Mouse (Mus musculus): ENCODE measurements around the gene Rb1.

The Rb1 gene

DNA sequence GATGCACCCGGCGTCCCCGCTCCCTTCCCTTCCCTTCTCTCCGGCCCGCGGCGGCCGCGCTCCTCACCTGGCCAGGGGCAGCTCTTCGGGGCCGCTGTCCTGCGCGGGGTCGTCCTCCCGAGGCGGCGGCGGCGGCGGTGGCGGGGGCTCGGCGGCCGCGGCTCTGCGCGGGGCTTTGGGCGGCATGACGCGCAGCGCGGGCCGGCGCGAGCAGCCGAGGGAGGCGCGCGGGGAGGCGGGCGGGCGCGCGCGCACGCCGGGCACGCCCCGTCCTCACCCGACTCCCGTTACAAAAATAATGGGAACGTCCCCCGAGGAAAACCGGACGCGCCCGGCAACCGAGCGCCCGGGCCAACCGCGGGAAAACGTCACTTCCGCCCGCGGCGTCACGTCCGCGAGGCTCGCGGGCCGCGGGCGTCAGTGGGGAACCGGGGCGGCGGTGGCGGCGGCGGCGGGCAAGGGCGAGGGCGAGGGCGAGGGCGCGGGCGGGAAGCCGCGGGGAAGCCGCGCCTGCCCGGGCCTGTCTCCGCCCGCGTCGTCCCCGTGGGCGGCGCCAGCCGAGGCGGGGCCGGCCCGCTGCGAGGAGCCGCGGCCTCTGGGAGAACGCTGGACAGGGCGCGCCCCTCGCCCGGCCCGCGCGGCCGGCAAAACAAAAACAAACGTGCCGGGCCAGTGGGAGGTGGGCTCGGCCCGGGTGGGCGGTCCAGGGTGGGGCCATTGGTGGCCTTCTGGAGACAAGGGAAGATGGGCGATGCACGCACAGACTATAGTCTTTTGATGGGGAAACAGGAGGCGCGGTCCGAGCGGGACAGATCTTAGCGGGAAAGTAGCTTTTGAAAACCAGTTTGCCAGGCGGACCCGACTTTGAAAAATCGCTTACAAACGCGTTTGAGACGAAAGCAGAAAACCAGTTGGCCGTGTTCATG, at the start of gene Rb1:
TSS of gene Rb1 (minus strand) at position 367 of the 926 bp plus-strand sequence.
- DNase-seq (ENCODE audit: low spot score) = peak; percentile 81

DNA sequence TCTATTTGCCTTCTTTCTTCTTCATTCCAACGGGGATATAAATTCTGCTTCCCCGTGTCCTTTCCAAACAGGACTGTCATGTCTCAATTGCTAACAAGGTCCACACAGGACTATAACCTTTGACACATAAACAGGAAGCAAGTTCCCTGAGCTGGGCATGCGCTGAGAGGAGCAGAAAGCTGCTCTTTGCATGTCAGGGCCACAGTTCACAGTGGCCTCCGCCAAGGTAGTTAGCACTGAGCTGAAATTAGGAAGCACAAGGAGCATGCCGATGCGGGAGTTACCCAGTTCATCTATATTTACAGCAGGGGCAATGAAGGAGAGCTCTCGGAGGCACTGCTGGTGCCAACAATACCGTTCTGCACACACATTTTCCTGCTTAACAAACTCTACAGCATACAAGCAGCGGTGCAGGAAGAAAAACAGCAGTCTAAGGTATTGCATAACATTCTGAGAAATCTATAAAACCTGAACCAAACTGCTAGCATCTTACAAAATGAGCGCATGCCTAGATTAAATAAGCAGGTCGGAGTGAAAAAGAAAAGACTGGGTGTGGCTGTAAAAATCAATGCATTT, 48.8 kb upstream of the Rb1 start:
- no peak for DNase-seq (ENCODE audit: low spot score)

DNA sequence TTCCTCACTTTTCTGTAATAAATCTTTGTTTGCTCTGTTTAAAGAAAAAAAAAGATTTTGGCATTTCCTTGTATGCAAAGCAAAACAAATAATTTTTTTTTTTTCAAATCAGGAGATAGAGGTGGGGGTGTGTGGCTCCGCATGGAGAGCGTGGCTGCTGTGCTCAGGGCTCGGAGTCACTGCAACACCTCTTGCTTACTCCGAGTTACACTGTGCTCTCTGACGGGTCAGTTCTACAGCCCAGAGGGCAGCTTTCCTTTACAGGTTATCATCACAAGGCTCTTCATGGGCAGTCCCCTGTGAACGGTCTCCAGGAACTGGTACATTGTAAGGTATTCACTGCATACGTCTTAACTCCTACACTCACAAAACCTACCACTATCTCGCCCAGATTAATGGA, 48.0 kb upstream of the Rb1 start:
- no peak for DNase-seq (ENCODE audit: low spot score)

DNA sequence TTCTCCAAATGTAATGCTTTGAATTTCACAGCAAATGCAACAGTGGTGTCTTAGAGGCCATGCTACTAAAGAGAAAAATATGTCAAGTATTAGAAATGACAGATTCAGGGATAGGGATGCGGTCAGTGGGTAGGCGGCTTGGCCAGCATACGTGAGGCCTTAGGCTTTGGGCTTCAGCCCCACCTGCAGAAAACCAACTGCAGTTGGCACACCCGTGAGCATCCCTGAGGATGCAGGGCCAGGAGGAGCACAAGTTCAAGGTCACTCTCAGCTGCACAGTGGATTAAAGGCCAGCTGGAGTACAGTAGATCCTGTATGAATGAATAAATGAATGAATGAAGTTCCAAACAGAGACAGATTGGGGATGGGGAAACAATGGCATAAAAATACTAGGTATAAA, 47.4 kb upstream of the Rb1 start:
- no peak for DNase-seq (ENCODE audit: low spot score)

DNA sequence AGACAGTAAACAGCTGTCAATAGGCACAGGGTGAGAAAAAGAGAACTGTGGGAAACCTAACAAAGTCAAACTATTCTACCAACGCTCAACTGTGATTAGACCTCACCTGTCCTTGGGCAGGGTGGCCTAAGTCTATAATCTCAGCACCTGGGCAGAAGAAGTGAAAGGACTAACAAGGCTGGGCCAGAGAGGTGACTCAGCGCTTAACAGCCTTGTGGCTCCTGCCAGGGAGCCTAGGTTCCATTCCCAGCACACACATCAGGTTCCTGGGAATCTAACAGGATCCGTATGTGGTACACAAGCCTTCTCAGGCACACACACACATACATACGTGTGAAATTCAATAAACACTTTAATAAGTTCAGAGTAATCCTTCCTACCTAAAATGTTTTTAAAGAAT, 46.0 kb upstream of the Rb1 start:
- no peak for DNase-seq (ENCODE audit: low spot score)

DNA sequence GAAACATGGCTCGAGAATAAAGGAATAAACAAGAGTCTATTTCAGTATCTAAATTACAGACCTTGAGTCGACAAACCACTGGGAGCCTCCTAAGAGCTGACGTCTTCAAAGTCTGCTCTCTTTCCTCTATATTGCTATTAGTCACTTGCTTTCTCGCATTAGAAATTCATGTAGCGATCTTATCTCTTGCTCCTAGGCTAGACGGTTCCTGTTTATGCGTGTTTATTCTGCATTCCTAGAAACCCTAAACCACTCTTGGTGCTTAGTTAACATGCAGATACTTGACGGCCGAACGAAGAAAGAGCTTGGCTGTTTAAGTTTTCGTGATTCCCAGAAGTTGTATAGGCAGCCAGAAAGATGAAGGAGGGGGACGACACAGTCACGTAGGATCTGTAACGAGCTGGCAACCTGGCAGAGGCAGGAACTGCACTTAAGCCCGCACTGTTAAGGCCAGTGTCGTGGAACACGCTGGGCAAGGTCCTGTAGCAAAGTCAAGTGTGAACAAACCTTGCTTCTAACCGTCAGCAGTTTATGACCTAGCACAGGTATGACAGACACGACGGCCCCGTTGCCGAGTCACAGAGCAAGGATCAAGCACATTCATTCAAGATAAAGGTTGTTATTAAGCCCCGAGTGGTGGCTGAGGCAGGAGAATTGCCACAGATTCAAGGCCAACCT, 45.2 kb upstream of the Rb1 start:
- no peak for DNase-seq (ENCODE audit: low spot score)

DNA sequence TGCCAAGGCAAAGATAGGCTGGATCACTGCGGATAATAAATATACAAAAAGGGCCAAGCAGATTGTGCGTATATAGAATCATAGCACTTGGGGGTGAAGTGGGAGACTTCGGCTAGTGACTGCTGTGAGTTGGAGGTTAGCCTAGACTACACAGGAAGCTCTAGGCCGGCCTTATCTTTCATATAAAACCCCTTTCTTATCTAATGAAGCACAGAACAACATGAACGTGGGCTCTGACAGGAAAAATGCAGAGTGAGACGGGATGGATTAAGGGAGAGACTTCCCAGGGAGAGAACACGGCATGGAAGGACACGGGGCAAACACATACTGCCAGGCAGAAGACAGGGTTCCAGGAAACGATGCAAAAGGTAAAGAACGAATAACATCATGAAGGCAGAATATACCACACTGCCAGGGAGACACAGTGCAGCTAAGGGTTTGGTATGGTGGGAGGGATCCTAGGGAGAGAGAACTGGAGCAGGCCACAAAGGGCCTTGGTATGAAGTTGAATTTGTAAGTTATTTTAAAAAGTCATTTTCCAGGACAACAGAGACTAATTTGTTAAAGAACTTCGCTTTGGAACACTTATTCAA, 44.6 kb upstream of the Rb1 start:
- no peak for DNase-seq (ENCODE audit: low spot score)

DNA sequence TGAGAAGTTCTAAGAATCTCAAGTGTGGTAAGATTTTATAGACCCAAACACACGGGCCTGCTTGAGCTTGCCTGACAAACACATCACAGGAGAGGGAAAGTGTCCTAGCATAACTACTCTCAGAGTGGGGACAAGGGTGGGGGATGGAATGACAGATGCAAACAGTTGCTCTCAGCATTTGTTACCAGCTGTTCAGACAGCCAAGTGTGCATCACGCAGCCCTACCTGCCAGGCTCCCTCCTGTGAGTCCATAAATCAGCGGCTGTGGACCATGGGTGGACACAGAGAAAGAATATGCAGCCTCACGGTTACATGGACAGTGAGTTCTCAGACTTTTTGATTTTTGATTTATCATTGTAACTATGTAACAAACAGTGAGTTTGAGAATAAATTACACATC, 44.0 kb upstream of the Rb1 start:
- no peak for DNase-seq (ENCODE audit: low spot score)

DNA sequence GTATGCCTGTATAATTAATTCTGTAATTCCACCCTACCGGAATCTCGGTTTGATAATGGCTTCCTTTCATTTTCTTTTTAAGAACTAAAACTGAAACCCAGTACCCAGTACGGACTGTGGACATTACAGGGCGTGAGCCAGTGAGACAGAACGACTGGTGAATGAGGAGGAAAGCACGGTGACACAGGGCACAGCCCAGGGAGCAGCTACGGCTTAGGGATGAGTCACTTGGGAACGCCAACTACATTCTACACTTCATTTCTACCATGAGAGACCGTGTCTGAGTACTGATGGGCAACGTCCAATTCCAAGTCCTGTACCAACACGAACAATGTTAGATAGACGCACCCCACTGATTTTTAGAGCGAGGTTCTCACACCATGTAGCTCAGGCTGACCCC, 43.3 kb upstream of the Rb1 start:
- no peak for DNase-seq (ENCODE audit: low spot score)

DNA sequence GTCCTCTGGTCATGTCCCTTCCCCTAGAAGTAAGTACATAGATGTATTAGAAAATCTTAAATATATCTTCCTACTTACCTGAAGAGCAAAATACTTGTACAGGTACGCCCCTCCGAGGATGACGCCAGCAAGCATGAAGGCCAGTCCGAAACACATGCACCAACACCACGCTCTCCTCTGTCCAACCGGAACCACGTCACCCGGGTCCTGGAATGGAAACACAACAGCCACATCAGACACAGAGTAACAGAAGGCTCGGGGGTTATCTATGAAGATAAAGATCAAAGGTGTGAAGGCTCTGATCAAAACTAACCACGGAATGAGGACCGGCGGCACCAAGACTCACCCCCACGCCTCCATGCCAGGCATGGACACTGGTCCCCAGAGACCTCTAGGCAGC, 42.6 kb upstream of the Rb1 start:
- no peak for DNase-seq (ENCODE audit: low spot score)

DNA sequence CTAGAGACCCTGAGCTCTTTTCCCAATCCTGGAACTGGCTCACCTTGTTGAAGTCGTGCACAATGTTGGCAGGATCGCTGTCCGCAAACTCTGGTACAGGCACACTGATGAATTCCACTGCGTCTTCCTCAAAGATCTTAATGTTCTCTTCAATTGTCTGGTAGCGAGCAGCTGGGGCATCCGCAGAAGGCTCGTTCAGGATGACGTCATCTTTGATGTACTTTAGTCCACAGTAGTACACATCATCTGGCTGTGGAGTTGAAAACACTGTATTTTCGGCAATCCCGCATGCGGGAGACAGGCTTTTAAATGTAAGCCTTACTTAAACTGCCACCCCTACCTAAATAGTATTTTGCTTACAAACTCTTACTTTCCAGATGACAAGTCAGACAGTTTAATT, 40.7 kb upstream of the Rb1 start:
- no peak for DNase-seq (ENCODE audit: low spot score)

DNA sequence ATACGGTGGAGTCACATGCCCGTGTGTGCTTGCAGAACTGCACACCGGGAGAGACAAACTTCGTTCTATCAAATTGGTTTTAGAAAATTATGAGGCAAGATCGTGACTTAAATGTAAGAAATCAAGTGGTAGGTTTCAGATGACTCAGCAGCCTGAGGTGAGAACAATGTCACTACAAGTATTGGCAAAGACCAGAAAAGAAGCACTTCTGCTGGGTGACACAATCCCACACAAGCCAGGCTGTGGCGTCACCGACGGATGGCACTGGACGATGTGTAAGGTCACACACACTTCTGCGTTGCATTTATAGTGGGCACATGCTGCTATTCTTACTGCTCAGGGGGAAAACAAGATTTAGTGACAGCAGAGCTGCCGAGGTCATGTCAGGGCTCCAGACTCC, 38.2 kb upstream of the Rb1 start:
- DNase-seq (ENCODE audit: low spot score) = no peak

DNA sequence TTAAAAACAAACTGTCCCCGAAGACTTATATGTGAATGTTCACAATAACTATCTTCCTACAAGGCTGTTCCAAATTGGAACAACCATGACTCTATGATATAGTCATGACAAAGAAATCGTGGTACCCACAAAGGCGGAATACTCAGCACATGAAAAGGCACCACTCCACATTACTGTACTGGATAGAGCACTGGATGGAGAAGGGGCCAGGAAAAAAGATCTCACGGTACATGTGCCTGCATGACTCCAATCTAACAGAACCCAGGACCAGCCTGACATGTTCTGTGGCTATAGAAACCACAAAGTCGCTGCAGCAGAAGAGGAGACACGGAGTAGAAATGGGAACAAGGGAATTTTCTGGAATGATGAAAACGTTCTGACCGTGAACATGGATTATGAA, 29.1 kb upstream of the Rb1 start:
- DNase-seq (ENCODE audit: low spot score) = no peak

DNA sequence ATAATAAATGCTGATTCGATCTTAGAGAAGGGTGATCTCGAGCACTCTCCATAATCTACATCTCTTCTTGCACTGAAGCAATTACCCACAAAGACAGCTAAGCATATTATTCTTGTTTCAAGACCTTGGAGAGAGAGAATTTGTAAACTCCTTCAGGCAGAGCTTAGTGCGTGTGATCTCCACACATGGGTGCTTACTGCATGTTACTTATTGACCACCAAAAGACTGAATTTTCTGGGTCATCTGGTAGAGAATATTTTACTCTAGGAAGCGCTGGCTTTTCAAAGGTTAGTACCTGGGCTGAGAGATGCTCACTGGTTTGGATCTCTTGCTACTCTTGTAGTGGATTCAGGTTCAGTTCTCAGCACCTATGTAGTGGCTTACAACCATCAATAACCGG, 25.5 kb upstream of the Rb1 start:
- no peak for DNase-seq (ENCODE audit: low spot score)

DNA sequence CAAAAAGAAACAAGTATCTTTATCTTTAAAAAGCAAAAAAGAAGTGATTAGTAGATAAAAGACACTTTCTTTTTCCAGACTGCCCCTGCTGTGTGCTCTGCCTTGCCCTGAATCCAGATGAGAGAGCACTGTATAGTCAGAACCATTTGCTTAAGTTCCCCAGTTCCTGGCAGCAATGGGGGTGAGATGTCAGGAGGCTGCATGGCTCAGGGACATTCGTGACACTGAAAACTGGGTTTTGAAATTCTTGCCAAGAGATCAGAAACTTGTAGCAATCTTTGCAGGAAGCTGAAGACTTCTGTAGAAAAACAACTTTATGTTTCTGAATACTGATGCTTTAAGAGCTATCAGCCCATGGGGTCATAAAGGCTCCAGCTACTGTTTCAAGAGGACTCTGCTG, 24.4 kb upstream of the Rb1 start:
- DNase-seq (ENCODE audit: low spot score) = no peak

DNA sequence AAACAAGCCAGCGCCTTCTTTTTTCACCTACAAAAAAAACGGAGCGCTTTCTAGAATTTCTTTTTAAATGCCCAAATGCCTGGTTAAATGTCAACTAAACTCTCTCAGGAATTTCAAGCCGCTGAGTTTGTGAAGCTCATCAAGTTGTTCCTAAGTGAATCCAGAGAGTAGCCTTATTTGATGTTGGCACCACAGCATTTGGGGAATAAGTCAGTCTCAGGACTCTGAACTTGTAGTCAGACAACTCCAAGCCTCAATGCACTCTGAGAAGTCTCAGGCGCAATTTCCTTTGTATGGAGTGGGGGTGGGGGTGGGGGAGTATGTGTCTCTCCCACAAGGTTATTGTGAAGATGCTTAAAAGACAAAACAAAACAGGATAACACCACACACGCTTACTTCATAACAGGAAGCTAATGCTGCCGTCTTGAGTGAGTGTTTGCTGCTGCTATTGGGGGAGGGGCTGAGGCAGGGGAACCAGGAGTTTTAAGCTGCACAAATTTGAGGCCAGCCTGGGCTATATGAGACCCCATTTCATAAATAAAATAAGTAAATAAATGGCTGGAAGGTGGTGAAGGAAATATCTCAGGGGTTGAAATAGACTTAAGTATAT, 23.5 kb upstream of the Rb1 start:
- no peak for DNase-seq (ENCODE audit: low spot score)

DNA sequence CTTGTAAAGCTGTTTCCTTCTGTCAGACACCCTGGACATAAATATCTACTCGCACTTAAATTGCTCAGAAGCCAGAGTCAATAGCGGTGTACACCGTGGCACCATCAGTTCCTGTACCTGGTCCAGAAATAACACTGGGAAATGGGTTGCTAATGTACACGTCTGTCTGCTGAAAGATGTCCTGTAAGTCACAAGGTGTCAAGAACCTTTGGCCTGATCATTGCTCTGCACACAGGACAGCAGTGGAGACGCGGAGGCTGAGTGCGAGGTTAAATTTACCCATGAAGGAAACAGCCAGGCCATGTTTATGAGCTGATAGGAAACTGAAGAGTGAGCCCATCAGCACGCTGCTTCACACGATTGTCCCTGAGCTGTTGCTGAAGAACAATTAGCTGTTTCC, 21.7 kb upstream of the Rb1 start:
- no peak for DNase-seq (ENCODE audit: low spot score)

DNA sequence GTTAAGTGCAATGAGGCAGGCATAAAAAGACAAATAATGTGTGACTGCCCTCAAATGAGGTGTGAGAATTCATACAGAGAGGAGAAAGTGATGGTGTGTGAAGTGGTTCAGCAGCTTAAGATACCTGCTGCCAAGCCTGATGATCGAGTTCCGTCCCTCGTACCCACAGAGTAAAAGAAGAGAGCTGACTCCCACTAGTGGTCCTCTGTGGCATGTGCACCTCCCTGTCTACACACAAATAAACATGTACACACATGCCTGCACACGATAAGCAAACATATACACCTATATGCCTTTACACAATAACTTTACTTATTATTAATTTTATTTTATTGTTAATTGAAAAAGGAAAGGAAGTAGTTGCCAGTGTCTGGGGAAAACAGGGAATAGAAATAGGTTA, 20.0 kb upstream of the Rb1 start:
- no peak for DNase-seq (ENCODE audit: low spot score)

DNA sequence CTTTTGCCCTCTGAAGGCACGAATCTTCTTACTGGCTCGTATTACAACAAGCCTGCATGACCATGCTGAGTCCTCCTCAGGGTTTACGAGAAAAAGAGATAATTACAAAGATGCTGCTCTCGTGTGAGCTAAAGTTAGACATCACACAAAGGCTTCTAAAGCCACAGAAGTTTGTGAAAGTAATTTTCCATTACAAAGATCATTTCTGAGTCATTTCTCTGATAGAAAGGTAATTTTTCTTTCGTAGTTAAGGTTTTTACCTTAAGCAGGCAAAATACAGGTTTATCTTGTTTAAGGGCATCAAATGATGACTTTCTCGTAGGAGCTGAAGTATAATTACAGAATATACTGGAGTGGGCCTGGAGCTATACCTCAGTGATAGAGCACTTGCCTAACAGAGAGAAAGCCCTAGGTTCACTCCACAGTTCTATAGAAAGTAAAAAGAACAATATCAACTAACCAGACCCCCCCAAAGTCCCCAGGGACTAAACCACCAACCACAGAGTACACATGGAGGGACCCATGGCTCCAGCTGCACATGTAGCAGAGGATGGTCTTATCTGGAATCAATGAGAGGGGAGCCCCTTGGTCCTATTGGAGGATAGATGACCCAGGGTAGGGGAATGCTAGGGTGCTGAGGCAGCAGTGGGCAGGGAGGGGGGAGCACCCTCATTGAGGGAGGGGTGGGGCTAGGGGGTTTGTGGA, 14.6 kb upstream of the Rb1 start:
- DNase-seq (ENCODE audit: low spot score) = no peak

DNA sequence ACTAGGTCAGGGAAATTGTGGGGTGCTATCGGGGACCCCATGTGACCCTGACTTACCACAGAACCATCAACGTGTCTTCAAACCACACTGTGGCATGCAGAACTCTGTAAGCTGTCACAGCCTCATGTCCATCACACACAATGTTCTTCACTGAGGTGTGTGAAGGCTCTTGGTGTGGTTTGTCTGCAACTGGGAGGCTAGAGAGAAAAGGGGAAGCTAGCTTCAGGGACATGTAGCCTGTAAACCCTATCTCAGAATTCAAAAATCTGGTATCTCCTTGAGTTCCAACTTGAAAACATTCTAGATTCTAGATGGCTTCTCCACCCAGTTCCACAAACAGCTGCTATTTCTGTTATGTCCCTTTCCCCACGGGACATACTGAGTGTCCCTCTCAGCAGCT, 14.0 kb upstream of the Rb1 start:
- DNase-seq (ENCODE audit: low spot score) = no peak

DNA sequence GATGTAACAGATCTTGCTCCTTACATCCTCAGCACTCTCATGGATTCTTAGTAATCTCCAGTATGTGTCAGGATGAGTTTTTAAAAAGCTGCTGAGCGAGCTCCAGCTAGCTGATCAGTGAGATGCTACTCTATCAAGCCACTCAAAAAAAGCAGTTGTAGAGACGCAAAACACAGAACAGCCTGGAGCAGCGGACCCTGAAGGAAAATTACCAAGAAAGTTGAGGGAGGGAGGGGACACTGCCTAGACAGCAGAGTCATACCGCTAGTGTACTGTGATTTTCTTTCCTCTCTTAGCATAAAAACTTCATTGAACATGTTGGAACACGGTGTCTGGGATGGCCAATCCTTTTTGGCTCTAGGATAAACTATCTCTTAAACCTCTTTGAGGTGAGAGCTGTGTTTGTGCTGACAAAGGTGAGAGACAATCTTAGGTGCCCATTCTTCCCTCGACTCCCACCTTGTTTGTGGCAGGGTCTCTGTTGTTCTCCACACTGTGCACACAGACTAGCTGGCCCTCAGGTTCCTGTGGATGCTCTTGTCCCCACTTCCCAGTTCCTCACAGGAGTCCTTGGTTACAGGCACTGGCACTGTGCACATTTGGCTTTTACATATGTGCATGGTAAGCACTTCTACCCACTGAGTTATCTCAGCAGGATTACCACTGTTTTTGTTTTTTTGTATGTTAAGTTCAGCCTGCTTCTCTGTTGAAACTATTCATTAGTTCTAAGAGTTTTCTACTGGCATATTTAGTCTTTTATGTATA, 10.9 kb upstream of the Rb1 start:
- DNase-seq (ENCODE audit: low spot score) = no peak

All from spleen, adult 12 weeks (tissue).